In the genomic region with DNA sequence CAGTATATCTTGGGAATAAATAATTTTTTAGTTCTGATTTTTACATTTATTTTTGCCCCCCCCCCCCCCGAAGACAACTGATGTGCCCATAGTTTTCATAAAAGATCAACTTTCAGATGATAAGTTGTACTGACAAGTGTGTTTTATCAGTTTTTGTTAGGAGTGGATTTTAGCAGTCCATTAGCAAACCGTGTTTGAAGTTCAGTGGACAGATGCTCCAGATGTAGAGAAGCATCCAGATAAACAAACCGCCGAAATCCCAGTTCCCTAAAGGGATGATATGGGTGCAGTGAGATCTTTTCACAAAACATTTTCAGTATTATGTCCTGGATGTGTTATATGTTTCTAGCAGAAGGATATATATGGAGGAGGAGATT, we compare ENCODE assay signal across 8 mouse cellular contexts. TPM values are rescaled to one million over a fixed set of nuclear protein-coding genes. Genes with fewer than 3 reads are reported as not detected.
DNase-seq lines count a peak whose midpoint lies in the region; ATAC-seq and TF ChIP-seq lines count a peak whose summit lies in the region.

No protein-coding gene starts in this region.

- no peak for ATAC-seq in heart, embryonic 12.5 days (ENCODE audit: insufficient number of reproducible peaks, low FRiP score)
- ATAC-seq in G1E (ENCODE audit: extremely low read depth, insufficient number of reproducible peaks, low FRiP score, poor library complexity, severe bottlenecking) = no peak
- no peak for ATAC-seq in heart, postnatal 0 days (ENCODE audit: insufficient read depth, low read depth)
- no peak for ATAC-seq in liver, postnatal 0 days

- no peak overlapping the region for H3K27ac ChIP-seq in heart, embryonic 12.5 days (ENCODE audit: poor library complexity, severe bottlenecking)
- H3K27ac ChIP-seq in heart, postnatal 0 days (ENCODE audit: low read depth) = no peak overlapping the region
- H3K27ac ChIP-seq in liver, postnatal 0 days (ENCODE audit: low read depth) = no peak overlapping the region; the same call in 1 of the 2 replicates

- DNase-seq in heart, postnatal 25 days (ENCODE audit: low spot score) = no peak
- DNase-seq in G1E (ENCODE audit: low spot score) = no peak
- DNase-seq in heart, postnatal 0 days (ENCODE audit: low spot score) = no peak
- no peak for DNase-seq in liver, postnatal 0 days
- DNase-seq in thymus, postnatal 4 days = no peak
- DNase-seq in natural killer cell, adult 2 months (ENCODE audit: low spot score in 2 of 2) = no peak
- DNase-seq in thymus, postnatal 14 days = no peak

- H3K27me3 ChIP-seq in heart, embryonic 12.5 days (replicated peaks) = no peaks in the 10 kb centered on the region
- H3K27me3 ChIP-seq in G1E (ENCODE audit: insufficient read depth, low read length) = no peaks in the 10 kb centered on the region
- H3K27me3 ChIP-seq in heart, postnatal 0 days (ENCODE audit: control insufficient read depth, insufficient read depth, low read length) = no peaks in the 10 kb centered on the region
- H3K27me3 ChIP-seq in liver, postnatal 0 days (ENCODE audit: insufficient read depth, low read length) = no peaks in the 10 kb centered on the region

- no peaks in the 10 kb centered on the region for H3K9me3 ChIP-seq in heart, embryonic 12.5 days (replicated peaks)
- no peaks in the 10 kb centered on the region for H3K9me3 ChIP-seq in G1E (replicated peaks)
- no peaks in the 10 kb centered on the region for H3K9me3 ChIP-seq in heart, postnatal 0 days (replicated peaks; ENCODE audit: control insufficient read depth, low read length)
- H3K9me3 ChIP-seq in liver, postnatal 0 days (ENCODE audit: low read length) = no peaks in the 10 kb centered on the region

- 32% methylated on average over 4 of the region's 4 CpGs for WGBS in heart, embryonic 12.5 days
- 29% methylated on average over 4 of the region's 4 CpGs for WGBS in heart, postnatal 0 days
- 24% methylated on average over 4 of the region's 4 CpGs for WGBS in liver, postnatal 0 days (ENCODE audit: insufficient replicate concordance)

- H3K36me3 ChIP-seq in heart, embryonic 12.5 days = peaks cover 10% of the 10 kb centered on the region
- H3K36me3 ChIP-seq in G1E (replicated peaks) = peaks cover 25% of the 10 kb centered on the region
- H3K36me3 ChIP-seq in heart, postnatal 0 days (replicated peaks; ENCODE audit: control insufficient read depth, insufficient read depth, low read length) = peaks cover 6% of the 10 kb centered on the region
- H3K36me3 ChIP-seq in liver, postnatal 0 days (replicated peaks; ENCODE audit: insufficient read depth, low read length) = peaks cover 7% of the 10 kb centered on the region

- peaks cover 4% of the 10 kb centered on the region; the same call in 1 of the 2 replicates for H3K4me1 ChIP-seq in heart, embryonic 12.5 days (replicated peaks)
- peaks cover 14% of the 10 kb centered on the region for H3K4me1 ChIP-seq in G1E (ENCODE audit: insufficient read depth, low read depth, low read length)
- H3K4me1 ChIP-seq in heart, postnatal 0 days (ENCODE audit: control insufficient read depth, insufficient read depth) = 0 out of 2 replicates have a peak, but pooled peaks cover 5% of the 10 kb centered on the region
- peaks cover 6% of the 10 kb centered on the region for H3K4me1 ChIP-seq in liver, postnatal 0 days (ENCODE audit: insufficient read depth)

- TF ChIP-seq EP300 in heart, postnatal 0 days (IDR thresholded peaks at IDR 0.05; ENCODE audit: low read depth) = no peak
- TF ChIP-seq EP300 in liver, postnatal 0 days (IDR thresholded peaks at IDR 0.05; ENCODE audit: low read depth) = no peak

- TF ChIP-seq CTCF in G1E (IDR thresholded peaks at IDR 0.05; ENCODE audit: low read depth, low read length) = no peak
- TF ChIP-seq CTCF in heart, postnatal 0 days (IDR thresholded peaks at IDR 0.05; ENCODE audit: low read depth) = no peak
- no peak for TF ChIP-seq CTCF in liver, postnatal 0 days (IDR thresholded peaks at IDR 0.05; ENCODE audit: low read depth)

- H3K4me2 ChIP-seq in heart, embryonic 12.5 days = peak overlapping the region; percentile 92
- peak overlapping the region; percentile 81 for H3K4me2 ChIP-seq in heart, postnatal 0 days (ENCODE audit: low read depth, low read length)
- peak overlapping the region; percentile 97 for H3K4me2 ChIP-seq in liver, postnatal 0 days (ENCODE audit: low read depth, low read length)

- H3K9ac ChIP-seq in heart, embryonic 12.5 days = no peak overlapping the region
- H3K9ac ChIP-seq in heart, postnatal 0 days (replicated peaks; ENCODE audit: low read depth, low read length) = peak overlapping the region; percentile 46
- H3K9ac ChIP-seq in liver, postnatal 0 days (replicated peaks) = peak overlapping the region; percentile 77

- H3K4me3 ChIP-seq in heart, embryonic 12.5 days = peak overlapping the region; percentile 78
- peak overlapping the region; percentile 75 for H3K4me3 ChIP-seq in G1E (ENCODE audit: low read depth, low read length)
- H3K4me3 ChIP-seq in heart, postnatal 0 days (ENCODE audit: low read depth, low read length) = peak overlapping the region; percentile 57
- peak overlapping the region; percentile 54 for H3K4me3 ChIP-seq in liver, postnatal 0 days (ENCODE audit: low read depth, low read length)

- intact Hi-C loops in heart, postnatal 25 days (cut with DNase I) = loop anchor here (2.0 to 5.0 kb wide), 4 partner anchors 18 to 263 kb away; a partner anchor contains a TSS

RNA-seq across cellular contexts. Expression of a gene that starts 1.5 kb away (rescaled TPM):
- 1.8 and 2.1 TPM in 2 replicates for polyA plus RNA-seq in heart, embryonic 12.5 days (2016; fragmentation: Nextera tagmentation; extraction: Ambion mirVana)
- total RNA-seq in heart, postnatal 25 days (2021) = 1 to 10 TPM; 1.5 to 1.6 TPM
- 2.5 and 9.3 TPM in 2 replicates for total RNA-seq in G1E (2014; fragmentation: Nextera tagmentation)
- 3.1 and 3.5 TPM in 2 replicates for total RNA-seq in G1E (2017)
- 0.35 and 0.67 TPM in 2 replicates for polyA plus RNA-seq in G1E (2012)
- total RNA-seq in heart, postnatal 0 days (2014; rRNA removed; ENCODE audit: low replicate concordance) = 0.34 and 11.4 TPM in 2 replicates
- 1.3 and 1.9 TPM in 2 replicates for polyA plus RNA-seq in heart, postnatal 0 days (2015; fragmentation: Nextera tagmentation; extraction: Ambion mirVana)
- 1.5 and 1.6 TPM in 2 replicates for polyA plus RNA-seq in liver, postnatal 0 days (2015; fragmentation: Nextera tagmentation; extraction: Ambion mirVana)

RNA-seq across cellular contexts. Expression of a gene that starts 18.5 kb away (rescaled TPM):
- 240 and 247 TPM in 2 replicates for polyA plus RNA-seq in heart, embryonic 12.5 days (2016; fragmentation: Nextera tagmentation; extraction: Ambion mirVana)
- total RNA-seq in heart, postnatal 25 days (2021) = 100 to 1,000 TPM; 114 to 121 TPM
- total RNA-seq in G1E (2014; fragmentation: Nextera tagmentation) (316 and 338 TPM in 2 replicates), G1E (2017) (354 and 358 TPM in 2 replicates)
- polyA plus RNA-seq in G1E (2012) = 847 and 1,153 TPM in 2 replicates
- 135 and 153 TPM in 2 replicates for total RNA-seq in heart, postnatal 0 days (2014; rRNA removed; ENCODE audit: low replicate concordance)
- polyA plus RNA-seq in heart, postnatal 0 days (2015; fragmentation: Nextera tagmentation; extraction: Ambion mirVana) = 154 and 160 TPM in 2 replicates
- 84.3 and 86.6 TPM in 2 replicates for polyA plus RNA-seq in liver, postnatal 0 days (2015; fragmentation: Nextera tagmentation; extraction: Ambion mirVana)

RNA-seq across cellular contexts. Expression of a gene that starts 26.6 kb away (rescaled TPM):
- 295 and 316 TPM in 2 replicates for polyA plus RNA-seq in heart, embryonic 12.5 days (2016; fragmentation: Nextera tagmentation; extraction: Ambion mirVana)
- 100 to 1,000 TPM; 147 to 169 TPM for total RNA-seq in heart, postnatal 25 days (2021)
- total RNA-seq in G1E (2014; fragmentation: Nextera tagmentation) (74.4 and 77.4 TPM in 2 replicates), G1E (2017) (93.9 and 111 TPM in 2 replicates)
- polyA plus RNA-seq in G1E (2012) = 27.7 and 34.1 TPM in 2 replicates
- 28.8 and 43.5 TPM in 2 replicates for total RNA-seq in heart, postnatal 0 days (2014; rRNA removed; ENCODE audit: low replicate concordance)
- 376 TPM in 2 replicates for polyA plus RNA-seq in heart, postnatal 0 days (2015; fragmentation: Nextera tagmentation; extraction: Ambion mirVana)
- 157 and 160 TPM in 2 replicates for polyA plus RNA-seq in liver, postnatal 0 days (2015; fragmentation: Nextera tagmentation; extraction: Ambion mirVana)

RNA-seq across cellular contexts. Expression of a gene that starts 26.9 kb away (rescaled TPM):
- 8.5 and 9.4 TPM in 2 replicates for polyA plus RNA-seq in heart, embryonic 12.5 days (2016; fragmentation: Nextera tagmentation; extraction: Ambion mirVana)
- 1 to 10 TPM; 5.4 to 5.8 TPM for total RNA-seq in heart, postnatal 25 days (2021)
- total RNA-seq in G1E (2014; fragmentation: Nextera tagmentation) (21.1 and 30.9 TPM in 2 replicates), G1E (2017) (16.2 and 37.9 TPM in 2 replicates)
- polyA plus RNA-seq in G1E (2012) = not detected in 2 replicates
- not detected in 2 replicates for total RNA-seq in heart, postnatal 0 days (2014; rRNA removed; ENCODE audit: low replicate concordance)
- polyA plus RNA-seq in heart, postnatal 0 days (2015; fragmentation: Nextera tagmentation; extraction: Ambion mirVana) = 6.8 and 8.0 TPM in 2 replicates
- polyA plus RNA-seq in liver, postnatal 0 days (2015; fragmentation: Nextera tagmentation; extraction: Ambion mirVana) = 11.7 and 13.0 TPM in 2 replicates

RNA-seq across cellular contexts. Expression of a gene that starts 37.0 kb away (rescaled TPM):
- 2.3 and 3.2 TPM in 2 replicates for polyA plus RNA-seq in heart, embryonic 12.5 days (2016; fragmentation: Nextera tagmentation; extraction: Ambion mirVana)
- 10 to 100 TPM; 12.1 to 13.5 TPM for total RNA-seq in heart, postnatal 25 days (2021)
- total RNA-seq in G1E (2014; fragmentation: Nextera tagmentation) = 14.9 and 33.6 TPM in 2 replicates
- 9.0 and 10.4 TPM in 2 replicates for total RNA-seq in G1E (2017)
- polyA plus RNA-seq in G1E (2012) = 1.3 and 1.5 TPM in 2 replicates
- total RNA-seq in heart, postnatal 0 days (2014; rRNA removed; ENCODE audit: low replicate concordance) = 1.4 and 2.0 TPM in 2 replicates
- 2.0 and 2.2 TPM in 2 replicates for polyA plus RNA-seq in heart, postnatal 0 days (2015; fragmentation: Nextera tagmentation; extraction: Ambion mirVana)
- polyA plus RNA-seq in liver, postnatal 0 days (2015; fragmentation: Nextera tagmentation; extraction: Ambion mirVana) = 1.5 and 2.2 TPM in 2 replicates
